Mouse (Mus musculus) G1E (cell line): ENCODE data around the gene Ano1. TPM values are rescaled to one million over a fixed set of nuclear protein-coding genes. Genes with fewer than 3 reads are reported as not detected.
A peak's percentile ranks its signal among the peaks of the same experiment; 100 is the strongest.

Experiments
- ATAC-seq: 2 replicates; pipeline ENCODE4 v1.8.0; 2016; ENCODE audit warnings: mild to moderate bottlenecking; ENCODE audit not compliant: insufficient number of reproducible peaks, poor library complexity, low FRiP score, severe bottlenecking; ENCODE audit errors: extremely low read depth
- DNase-seq: peaks from one replicate; pipeline ENCODE4 v3.0.0; 2012; ENCODE audit warnings: low spot score
- H3K27me3 ChIP-seq: 2 replicates; pipeline ENCODE4 v1.6.1; 2012; ENCODE audit warnings: mild to moderate bottlenecking, low read length, inconsistent platforms; ENCODE audit not compliant: insufficient read depth
- H3K36me3 ChIP-seq: replicated peaks from 2 replicates; pipeline ENCODE3; 2012; ENCODE audit warnings: mild to moderate bottlenecking, inconsistent platforms
- H3K4me1 ChIP-seq: 2 replicates; pipeline ENCODE4 v1.6.1; 2012; ENCODE audit warnings: low read depth, low read length, inconsistent platforms, mixed read lengths; ENCODE audit not compliant: insufficient read depth
- H3K4me3 ChIP-seq: 2 replicates; pipeline ENCODE4 v1.5.1; 2012; ENCODE audit warnings: low read depth, mild to moderate bottlenecking, inconsistent platforms, low read length, moderate library complexity, mixed read lengths
- H3K9me3 ChIP-seq: replicated peaks from 2 replicates; pipeline ENCODE4 v1.6.1; 2012; ENCODE audit warnings: inconsistent platforms
- CTCF ChIP-seq: IDR thresholded peaks from 2 replicates; pipeline ENCODE4 v1.5.1; 2012; ENCODE audit warnings: low read depth, low read length, inconsistent platforms, mixed read lengths
- GATA1 ChIP-seq: IDR thresholded peaks from 2 replicates; pipeline ENCODE4 v1.6.1; 2012; ENCODE audit warnings: borderline replicate concordance, low read length, inconsistent platforms, mixed read lengths
- GATA2 ChIP-seq: IDR thresholded peaks from 2 replicates; pipeline ENCODE4 v1.6.1; 2012; ENCODE audit warnings: low read depth, low read length, inconsistent platforms, borderline replicate concordance
- POLR2AphosphoS5 ChIP-seq: IDR thresholded peaks from 2 replicates; pipeline ENCODE4 v1.6.1; 2012; ENCODE audit warnings: low read depth, low read length, inconsistent platforms; ENCODE audit not compliant: insufficient replicate concordance
- TAL1 ChIP-seq: conservative IDR thresholded peaks from 2 replicates; pipeline ENCODE4 v1.6.1; 2012; ENCODE audit warnings: low read depth, low read length, inconsistent platforms, mixed read lengths
- polyA plus RNA-seq: library from polyadenylated mRNA; stranded (reverse); fragments of >175 nt; gene quantifications from 2 replicates; pipeline ENCODE4 v1.2.3, GENCODE M21; 2012
- total RNA-seq, 2 experiments: library from RNA; stranded (forward) in 1 of 2; stranded (reverse) in 1 of 2; fragments of 200-1000 nt in 1 of 2; fragments of >200 nt in 1 of 2; fragmentation: Nextera tagmentation in 1 of 2; gene quantifications; 2 replicates each; pipeline ENCODE4 v1.2.3; 2014 to 2017

Gene Ano1
- total and polyA plus RNA-seq, 3 experiments = 1.8 to 7.1 (median 3.7) TPM

DNA sequence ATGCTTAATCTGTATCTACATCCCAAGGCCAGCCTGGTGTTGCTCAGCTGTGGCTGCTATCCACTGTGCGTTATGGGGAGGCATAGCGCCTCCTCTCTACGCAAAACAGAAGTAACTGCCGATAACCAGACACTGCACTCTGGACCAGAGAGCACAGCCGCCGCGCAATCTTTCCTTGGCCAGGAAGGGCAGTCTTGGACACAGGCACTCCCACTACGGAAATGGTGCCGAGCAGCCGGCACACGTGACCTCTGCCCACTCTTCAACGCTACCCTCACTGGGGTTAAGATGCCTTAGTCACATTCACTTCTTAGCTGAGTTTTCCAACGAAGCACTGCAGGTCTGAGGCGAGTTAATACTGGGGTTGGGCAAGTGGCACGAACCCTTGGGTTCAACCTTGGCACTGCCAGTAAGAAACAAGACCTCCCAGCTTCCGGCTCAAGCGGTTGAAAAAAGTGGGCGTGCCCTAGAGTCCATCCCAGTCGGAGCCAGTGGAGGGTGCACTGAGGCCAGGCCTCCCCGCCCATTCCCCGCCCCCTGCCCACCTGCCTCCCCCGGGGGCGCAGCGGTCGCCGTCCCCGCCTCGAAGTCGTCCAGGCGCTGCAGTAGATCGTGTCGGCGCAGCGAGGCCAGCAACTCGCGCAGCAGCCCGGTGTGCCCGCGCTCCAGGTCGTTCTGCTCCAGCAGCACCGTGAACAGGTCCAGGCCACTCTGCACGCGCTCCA lies 170.1 kb downstream of the Ano1 start:
- Histone ChIP-seq H3K36me3 (peaks cover 47% of the 10 kb centered on the region), H3K4me1 (peaks cover 43% of the 10 kb centered on the region), H3K9me3 (no peaks in the 10 kb centered on the region), H3K27me3 (no peaks in the 10 kb centered on the region), H3K4me3 (peak overlapping the region; percentile 96)
- DNase-seq = peak; percentile 75
- peak; percentile 74 for ATAC-seq
- TF ChIP-seq TAL1 = no peak
- no peak for TF ChIP-seq GATA1
- TF ChIP-seq CTCF = no peak
- TF ChIP-seq GATA2 = no peak
- TF ChIP-seq POLR2AphosphoS5 = no peak

- peaks cover 21% of the 10 kb centered on the region for H3K27me3 ChIP-seq
- ATAC-seq (no peak), DNase-seq (no peak)
- no peak overlapping the region for H3K4me3 ChIP-seq
- H3K4me1 ChIP-seq = peaks cover 33% of the 10 kb centered on the region
- peaks cover 45% of the 10 kb centered on the region for H3K36me3 ChIP-seq
- TF ChIP-seq GATA1 (no peak), POLR2AphosphoS5 (no peak), TAL1 (no peak), GATA2 (no peak), CTCF (no peak)
- H3K9me3 ChIP-seq = no peaks in the 10 kb centered on the region
Measured at GRCm38 (mm10) chr7:144577876-144578275, 173.9 kb downstream of the Ano1 start.

DNA sequence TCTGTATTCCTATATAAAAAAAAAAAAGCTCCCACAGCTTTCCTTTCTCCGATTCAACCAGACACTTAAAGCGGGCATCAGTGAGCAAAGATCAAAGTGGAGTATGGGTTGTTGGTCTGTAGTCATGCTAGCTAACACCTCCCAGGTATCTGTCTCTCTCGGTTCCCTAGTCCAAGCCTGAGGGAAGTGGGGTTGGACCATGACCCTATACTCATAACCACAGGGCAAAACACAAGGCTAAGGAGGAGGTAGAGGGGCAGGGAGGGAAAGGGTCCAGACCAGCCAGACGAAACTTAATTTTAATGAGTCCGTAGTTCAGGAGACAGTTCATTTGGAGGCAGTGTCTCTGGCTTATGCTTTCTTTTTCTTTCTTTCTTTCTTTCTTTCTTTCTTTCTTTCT lies 179.5 kb downstream of the Ano1 start:
- Histone ChIP-seq H3K4me1 (no peaks in the 10 kb centered on the region), H3K36me3 (peaks cover 5% of the 10 kb centered on the region), H3K27me3 (peaks cover 49% of the 10 kb centered on the region), H3K9me3 (no peaks in the 10 kb centered on the region), H3K4me3 (no peak overlapping the region)
- TF ChIP-seq TAL1 (no peak), POLR2AphosphoS5 (no peak), GATA2 (no peak), CTCF (no peak), GATA1 (no peak)
- DNase-seq (no peak), ATAC-seq (no peak)

- H3K9me3 ChIP-seq = no peaks in the 10 kb centered on the region
- TF ChIP-seq POLR2AphosphoS5 (no peak), CTCF (no peak), TAL1 (no peak), GATA1 (no peak), GATA2 (no peak)
- H3K27me3 ChIP-seq = peaks cover 55% of the 10 kb centered on the region
- no peak overlapping the region for H3K4me3 ChIP-seq
- H3K4me1 ChIP-seq = no peaks in the 10 kb centered on the region
- no peak for DNase-seq
- ATAC-seq = no peak
- H3K36me3 ChIP-seq = no peaks in the 10 kb centered on the region
Measured at GRCm38 (mm10) chr7:144571598-144571997, 180.2 kb downstream of the Ano1 start.

GRCm38 (mm10) chr7:144569428-144569827 lies 182.3 kb downstream of the Ano1 start:
- DNase-seq (no peak), ATAC-seq (no peak)
- Histone ChIP-seq H3K36me3 (no peaks in the 10 kb centered on the region), H3K4me1 (no peaks in the 10 kb centered on the region), H3K9me3 (no peaks in the 10 kb centered on the region), H3K27me3 (peaks cover 63% of the 10 kb centered on the region), H3K4me3 (no peak overlapping the region)
- TF ChIP-seq TAL1 (no peak), GATA1 (no peak), CTCF (no peak), GATA2 (no peak), POLR2AphosphoS5 (no peak)

DNA sequence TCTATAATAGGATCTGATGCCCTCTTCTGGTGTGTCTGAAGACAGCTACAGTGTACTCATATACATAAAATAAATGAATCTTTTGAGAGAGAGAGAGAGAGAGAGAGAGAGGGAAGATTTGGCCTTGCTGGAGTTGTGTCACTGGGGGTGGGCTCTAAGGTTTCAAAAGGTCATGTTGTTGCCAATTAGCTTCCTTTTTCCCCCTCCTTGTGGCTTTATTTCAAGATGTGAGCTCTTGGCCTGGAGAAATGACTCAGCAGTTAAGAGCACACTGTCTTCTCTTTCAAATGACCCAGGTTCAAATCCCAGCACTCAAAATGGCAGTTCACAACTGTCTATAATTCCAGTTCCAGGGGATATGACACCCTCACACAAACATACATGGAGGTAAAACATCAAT lies 183.7 kb downstream of the Ano1 start:
- H3K36me3 ChIP-seq = no peaks in the 10 kb centered on the region
- H3K27me3 ChIP-seq = peaks cover 62% of the 10 kb centered on the region
- no peak for TF ChIP-seq CTCF
- TF ChIP-seq GATA1 = no peak
- TF ChIP-seq TAL1 = no peak
- no peak for TF ChIP-seq GATA2
- no peak for TF ChIP-seq POLR2AphosphoS5
- H3K4me3 ChIP-seq = no peak overlapping the region
- H3K4me1 ChIP-seq = no peaks in the 10 kb centered on the region
- DNase-seq (no peak), ATAC-seq (no peak)
- no peaks in the 10 kb centered on the region for H3K9me3 ChIP-seq
